Mouse (Mus musculus) embryo, embryonic 11.5 days (tissue): Measurements from ENCODE around the gene Nup50.
A peak's percentile ranks its signal among the peaks of the same experiment; 100 is the strongest.
"Not testable (repeated sequence)": the region's sequence is repeated elsewhere in the genome, so short reads cannot be mapped to it uniquely, and the experiment has no call there.

Experiments
- DNase-seq: peaks from one replicate; pipeline ENCODE4 v3.0.0-alpha.2; 2012; ENCODE audit warnings: low read depth, low spot score

Gene Nup50

DNA sequence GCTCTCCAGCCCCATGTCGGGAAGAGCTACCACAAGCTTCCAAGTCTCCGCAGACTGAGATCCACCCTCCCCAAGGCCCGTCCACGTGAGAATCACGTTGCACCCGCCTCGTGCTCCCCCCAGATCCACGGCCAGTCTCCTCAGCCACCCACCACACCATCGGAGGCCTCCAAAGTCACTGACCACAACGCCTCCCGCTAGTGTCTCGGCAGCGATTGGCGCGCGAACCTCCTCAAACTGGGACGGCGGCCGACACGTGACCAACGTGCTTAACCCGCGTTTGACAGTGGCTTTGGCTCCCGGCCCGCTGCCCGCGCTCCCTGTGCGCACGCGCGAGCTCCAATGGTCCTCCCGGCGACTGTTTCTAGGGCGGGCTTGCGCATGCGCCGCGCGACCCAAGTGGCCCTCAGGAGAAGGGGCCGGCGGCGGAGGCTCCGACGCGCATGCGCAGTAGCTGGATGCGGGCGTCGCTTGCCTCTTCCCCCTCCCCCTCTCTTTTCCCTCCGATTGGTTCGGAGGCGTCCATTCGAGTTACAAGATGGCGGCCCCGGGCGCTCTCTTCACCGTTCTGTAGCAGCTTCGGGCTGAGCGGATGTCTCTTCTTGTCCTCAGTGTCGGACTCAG, at the start of gene Nup50:
Nup50 (plus strand) TSS at position 528 of the 624 bp plus-strand sequence.
- peak; percentile 99 for DNase-seq

DNA sequence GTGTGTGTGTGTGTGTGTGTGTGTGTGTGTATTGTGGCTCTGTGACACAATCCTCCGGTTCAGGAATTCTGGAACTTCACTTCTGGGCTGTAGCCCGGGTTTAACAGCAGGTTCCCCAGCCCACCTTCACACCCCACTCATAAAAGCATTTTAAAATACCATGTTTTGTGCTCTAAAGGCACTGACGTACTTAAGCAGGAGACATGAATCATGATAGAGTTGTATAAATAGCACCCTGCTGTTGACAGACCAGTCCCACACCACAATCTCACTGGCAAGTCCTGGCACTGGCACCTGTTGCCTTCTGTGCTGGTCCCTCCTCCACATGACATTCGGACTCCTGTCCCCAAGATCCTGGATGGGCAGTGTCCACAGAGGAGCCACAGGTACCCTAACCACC, 49.3 kb upstream of the Nup50 start:
- no peak for DNase-seq

DNA sequence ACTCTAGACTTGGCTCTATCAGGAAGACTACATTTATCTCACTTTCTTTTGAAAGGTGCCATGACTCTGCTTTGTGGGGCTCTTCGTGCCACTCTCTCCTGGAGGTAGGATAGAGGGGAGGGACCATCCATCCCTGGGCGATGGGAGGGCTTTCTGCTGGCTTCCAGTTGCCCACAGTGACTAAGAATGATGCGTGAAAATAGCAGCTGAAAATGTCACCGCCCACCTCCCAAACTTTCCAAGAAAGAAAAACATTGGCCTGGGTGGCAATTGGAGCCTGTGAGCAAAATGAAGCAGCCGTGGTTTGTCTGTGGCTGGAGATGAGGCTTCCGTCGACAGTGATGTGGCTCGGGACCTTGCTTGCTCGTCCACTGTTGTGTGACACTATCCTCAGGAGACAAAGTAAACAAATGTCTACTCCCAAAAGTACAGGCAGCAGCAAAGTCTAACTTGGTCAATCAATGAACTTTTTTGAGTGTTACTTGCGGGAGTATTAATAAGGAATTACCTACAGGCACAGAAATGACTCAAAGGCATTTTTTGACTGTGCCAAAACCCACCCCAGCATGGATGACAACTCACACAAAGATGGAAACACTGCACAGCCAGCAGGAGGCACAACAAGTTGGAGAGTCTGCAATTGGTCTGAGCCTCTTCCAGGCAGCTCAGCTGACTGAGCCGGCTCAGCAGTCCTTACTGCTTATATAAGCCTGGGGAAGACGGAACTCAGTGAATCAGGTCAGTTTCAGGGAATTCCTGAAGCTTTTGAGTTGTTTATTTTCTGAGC, 46.0 kb upstream of the Nup50 start:
- DNase-seq = no peak

DNA sequence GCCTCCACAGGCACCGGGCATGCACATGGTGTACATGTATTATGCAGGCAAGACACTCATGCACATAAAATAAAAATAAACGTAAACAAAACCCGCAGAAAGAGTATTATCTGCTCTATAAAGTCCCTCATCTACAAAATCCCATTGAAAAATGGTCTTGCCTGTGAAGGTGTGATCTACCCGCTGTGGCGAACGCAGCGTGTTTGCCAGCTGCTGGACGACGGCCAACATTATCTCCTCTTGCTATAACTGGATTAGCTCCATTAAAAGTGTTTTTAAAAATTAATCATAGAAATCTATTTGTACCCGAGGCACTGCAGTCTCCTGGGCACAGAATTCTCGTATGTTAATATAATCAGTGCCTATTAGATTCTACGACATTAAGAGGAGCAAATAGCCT, 35.1 kb upstream of the Nup50 start:
- DNase-seq = no peak

DNA sequence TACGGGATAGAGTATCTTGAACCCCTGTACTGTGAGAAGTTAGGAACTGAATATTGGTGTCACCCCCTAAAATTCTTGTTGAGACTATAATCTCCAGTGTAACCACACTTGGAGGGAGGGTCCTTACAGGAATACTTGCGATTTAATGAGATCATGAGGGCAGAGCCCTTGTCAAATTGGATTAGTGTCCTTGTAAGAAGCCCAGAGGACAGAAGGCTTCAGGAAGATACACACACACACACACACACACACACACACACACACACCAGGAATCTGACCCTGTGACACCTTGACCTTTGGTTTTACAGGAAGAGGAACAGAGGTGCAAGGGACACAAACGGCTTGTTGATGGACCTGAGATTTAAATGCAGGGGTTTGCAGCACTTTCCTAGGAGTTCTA, 32.0 kb upstream of the Nup50 start:
- no peak for DNase-seq

DNA sequence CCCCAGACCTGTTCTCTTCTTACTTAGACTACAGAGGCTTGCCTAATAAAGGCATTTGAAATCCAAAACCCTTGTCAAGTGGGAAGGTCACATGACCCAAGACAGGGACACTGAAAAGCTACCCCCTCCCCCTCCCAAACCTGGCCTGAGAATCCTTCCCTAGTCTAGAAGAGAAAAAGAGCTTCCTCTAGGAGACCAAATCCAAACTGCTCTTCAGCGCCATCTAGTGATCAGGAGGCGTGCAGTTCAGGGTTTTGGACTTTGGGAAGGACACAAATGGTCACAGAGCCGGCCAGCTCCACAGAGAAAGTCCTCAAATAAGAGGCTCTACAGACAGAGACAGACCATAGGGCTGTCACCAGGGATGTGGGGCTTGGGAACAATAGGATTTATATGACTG, 31.6 kb upstream of the Nup50 start:
- peak; percentile 63 for DNase-seq

DNA sequence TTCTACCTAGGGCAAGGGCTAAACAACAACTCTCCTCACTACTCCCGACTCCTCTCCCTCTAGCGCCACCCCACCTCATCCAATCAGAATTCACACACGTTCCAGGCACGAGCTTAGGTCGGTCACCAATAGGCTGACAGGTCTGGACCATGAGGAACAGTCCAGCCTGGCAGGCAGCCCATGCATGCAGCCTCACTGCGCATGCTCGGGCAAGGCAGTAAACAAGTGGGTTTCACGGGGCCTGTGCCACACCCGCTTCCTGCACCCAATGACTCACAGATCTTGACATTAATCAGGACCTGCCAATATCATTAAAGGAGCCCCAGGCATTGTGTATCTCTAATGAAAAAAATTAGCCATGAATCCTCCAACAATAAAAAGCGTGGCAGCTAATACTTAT, 27.0 kb upstream of the Nup50 start:
- not testable (repeated sequence) for DNase-seq

DNA sequence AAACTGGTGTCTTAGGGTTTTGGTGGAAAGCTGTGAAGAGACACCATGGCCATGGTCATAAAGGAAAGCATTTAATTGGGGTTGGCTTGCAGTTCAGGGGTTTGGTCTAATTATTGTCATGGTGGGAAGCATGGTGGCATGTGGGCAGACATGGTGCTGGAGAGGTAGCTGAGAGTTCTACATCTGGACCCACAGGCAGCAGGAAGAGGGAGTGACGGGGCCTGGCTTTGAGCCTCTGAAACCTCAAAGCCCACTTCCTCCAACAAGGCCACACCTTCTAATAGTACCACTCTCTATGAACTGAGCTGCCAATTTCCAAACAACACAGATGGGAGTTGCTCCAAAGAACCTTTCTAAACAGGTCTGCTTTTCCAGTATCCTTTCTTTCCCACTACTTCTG, 26.5 kb upstream of the Nup50 start:
- DNase-seq = no peak

DNA sequence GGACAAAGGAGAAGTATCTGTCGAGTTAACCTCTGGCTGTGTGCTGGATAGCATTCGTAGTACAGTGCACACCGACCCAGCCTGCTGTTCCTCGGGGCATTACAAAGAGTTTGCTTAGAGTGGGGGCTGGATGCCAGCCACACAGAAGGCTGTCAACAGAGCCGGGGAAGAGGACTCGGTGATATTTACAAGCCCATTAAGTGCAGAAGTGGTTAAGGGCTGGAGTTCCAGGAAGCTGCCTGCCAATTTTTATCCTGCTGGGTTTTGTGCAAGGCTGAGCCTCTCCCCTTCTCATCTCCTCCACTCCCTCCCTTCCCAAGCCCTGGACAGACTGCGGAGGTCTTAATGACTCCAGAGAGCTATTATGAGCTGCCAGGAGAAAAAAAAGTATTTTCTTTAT, 25.1 kb upstream of the Nup50 start:
- no peak for DNase-seq

DNA sequence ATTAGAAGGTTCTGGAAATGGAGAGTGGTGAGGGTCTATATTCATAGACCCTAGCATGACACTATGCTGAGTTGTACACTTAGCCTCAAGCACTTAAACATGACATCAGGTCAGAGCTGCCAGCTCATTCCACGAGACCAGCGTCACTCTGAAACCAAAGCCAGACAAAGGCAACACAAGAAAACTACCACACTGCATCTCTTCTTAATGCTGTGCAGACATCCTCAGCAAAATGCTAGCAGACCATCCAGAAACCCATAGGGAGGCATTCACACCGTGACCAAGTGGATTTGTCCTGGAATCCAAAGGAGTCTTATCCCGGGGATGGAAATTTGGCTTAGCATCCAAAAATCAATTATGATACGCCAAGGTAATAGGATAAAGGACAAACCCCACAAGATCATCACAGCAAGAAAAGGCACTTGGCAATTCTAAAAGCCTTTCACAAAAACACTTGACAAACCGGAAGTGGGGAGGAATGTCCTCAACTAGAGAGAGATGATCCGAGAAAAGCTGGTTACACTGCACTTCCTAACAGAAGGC, 19.3 kb upstream of the Nup50 start:
- no peak for DNase-seq

DNA sequence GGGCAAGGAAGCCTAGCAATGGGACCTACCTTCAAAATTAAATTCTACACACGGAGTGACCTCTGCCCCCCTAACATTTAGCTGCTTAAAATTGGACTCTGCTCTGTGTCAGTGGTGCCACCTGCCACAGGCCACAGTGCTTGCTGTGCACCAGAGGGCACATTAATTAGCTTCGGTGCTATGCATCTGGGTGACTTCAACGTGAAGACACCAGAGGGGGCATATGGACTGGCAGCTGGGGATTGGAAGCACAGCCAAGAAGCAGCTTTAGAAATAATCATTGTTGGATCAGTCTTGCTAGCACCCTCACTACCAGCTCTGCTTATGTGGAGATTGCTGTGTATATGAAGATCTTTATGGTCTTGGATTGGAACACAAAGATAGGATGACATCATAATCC, 10.0 kb upstream of the Nup50 start:
- no peak for DNase-seq

DNA sequence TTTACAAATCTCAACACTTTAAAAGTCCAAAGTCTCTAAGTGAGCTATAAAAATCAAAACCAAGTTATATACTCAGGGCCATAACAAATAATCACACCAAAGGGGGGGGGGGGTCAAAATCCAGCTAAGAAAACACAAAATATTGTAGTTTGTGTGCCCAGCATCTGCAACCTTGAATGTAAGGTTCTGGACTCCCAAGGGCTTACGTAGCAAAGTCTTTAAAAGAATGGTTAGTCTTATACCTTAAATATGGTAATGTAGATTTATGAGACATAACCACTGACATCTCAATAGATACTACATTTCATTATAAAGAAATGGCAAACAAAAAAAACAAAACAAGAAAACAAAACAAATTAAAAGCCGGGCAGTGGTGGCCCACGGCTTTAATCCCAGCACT, 3.3 kb upstream of the Nup50 start, which contains the start of gene Gm29666:
Gm29666 (minus strand) TSS at position 101 of the 400 bp plus-strand sequence.
- no peak for DNase-seq

DNA sequence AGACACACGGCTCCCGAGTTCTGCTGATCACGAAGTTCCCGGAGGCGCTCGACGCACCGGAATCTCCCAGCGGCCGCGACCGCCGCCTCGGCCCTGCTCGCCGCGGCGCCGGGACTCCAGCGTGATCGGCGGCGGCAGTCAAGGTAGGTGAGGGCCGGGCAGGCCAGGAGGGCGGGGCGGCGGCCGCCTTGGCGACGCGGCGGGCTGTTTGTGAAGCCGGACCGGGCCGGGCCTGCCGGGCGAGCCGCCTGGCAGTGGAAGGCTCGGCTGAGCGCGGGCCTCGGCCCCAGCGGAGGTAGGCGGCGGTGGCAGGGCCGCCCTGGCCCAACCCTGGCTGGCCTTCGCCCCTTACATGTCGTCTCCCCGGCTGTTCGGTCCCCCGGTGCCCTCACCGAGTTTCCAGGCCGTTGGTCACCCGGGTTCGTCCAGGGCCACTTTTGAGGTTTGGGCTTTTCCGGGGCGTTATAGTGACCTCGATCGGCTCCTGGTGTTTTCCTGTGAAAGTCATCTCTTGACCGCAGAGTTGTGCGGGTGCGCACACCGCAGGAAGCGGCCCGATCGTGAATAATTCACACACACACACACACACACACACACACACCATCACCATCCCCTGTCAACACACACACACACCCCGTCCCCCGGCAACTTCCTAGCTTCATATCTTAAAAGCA, 434 bp downstream of the Nup50 start:
- DNase-seq = no peak

DNA sequence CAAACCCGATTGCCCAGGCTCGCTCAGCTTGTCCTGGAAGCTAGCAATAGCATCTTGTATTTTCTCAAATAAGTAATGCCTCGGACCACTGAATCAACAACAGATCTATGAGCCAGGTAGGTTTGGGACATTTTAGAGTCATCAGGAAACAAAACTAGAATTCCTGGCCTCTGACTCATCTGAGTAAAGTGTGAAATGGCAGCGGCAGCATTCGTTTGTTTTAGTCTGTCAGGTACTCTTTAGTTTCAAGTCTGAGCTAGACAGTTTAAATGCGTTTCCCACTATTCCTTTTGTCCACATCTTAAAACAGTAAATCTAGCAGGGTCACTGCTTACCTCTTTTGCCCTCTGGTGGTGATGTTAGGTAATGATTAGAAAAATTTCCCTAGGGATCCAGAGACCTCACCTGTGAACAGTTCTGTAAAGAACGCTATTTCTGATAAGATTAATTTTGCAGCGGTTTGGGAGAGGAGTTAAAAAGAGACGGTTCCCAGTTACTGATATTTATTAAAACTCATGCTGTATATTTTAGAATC, 1.6 kb downstream of the Nup50 start:
- peak; percentile 34 for DNase-seq

DNA sequence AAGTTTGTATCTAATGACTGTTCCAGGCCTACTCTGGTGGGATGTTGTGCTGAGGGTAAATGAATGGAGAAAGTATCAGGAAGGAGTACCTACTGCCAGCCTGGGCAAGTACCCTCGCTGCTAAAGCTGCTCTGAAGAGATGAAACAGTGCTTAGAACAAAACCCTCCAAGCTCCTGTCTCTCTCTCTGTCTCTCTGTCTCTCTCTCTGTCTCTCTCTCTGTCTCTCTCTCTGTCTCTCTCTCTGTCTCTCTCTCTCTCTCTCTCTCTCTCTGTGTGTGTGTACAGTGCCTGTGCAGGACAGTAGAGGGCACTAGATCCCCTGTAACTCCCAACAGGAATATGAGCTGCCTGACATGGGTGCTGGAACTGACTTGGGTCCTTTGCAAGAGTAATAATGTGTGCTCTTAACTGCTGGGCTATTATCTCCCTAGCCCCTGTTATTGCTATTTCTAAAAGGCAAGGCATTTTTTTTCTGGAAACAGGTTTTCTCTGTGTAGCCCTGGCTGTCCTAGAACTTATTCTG, 2.3 kb downstream of the Nup50 start:
- DNase-seq = no peak

DNA sequence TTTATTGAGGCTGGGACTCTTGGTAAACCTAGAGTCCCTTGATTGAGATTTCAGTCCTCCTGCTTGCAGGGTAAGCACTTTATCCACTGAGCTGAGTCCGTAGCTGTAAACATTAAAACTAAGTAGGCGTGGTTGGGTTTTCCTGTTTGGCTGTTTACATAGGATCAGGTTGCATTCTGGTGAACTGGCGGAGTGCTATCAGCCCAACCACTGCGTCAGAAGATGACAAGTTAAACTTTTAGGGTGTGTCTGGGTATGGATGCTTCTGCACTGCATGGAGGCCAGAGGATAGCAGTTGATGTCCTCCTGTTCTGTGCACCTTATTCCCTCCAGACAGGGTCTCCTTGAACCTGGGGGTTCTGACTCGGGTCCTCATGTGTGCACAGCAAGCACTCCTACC, 9.1 kb downstream of the Nup50 start:
- no peak for DNase-seq

DNA sequence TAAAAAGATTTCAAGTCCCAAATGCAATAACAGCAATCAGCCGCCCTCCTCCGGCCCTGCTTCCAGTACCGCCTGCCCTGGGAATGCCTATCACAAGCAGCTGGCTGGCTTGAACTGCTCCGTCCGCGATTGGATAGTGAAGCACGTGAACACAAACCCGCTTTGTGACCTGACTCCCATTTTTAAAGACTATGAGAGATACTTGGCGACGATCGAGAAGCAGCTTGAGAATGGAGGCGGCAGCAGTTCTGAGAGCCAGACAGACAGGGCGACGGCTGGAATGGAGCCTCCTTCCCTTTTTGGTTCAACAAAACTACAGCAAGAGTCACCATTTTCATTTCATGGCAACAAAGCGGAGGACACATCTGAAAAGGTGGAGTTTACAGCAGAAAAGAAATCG, 11.7 kb downstream of the Nup50 start:
- DNase-seq = no peak

DNA sequence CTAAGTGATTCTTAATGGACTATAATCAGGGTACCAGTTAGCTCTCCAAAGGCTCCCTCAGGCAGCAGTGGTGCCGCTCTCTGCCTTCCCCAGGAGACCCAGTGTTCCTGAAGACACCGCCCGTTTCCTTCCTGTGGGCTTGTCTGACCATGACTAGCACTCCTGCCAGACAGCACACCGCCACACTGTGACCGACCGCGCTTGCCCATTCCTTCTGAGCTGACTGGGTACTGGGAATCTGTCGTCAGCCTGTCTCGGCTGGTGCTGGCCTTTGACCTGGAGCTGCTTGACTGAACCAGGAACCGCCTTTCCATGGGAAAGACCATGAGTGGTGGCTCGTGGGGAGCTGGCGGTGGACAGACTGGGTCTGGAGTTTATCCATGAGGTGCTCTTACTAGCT, 16.9 kb downstream of the Nup50 start:
- no peak for DNase-seq

DNA sequence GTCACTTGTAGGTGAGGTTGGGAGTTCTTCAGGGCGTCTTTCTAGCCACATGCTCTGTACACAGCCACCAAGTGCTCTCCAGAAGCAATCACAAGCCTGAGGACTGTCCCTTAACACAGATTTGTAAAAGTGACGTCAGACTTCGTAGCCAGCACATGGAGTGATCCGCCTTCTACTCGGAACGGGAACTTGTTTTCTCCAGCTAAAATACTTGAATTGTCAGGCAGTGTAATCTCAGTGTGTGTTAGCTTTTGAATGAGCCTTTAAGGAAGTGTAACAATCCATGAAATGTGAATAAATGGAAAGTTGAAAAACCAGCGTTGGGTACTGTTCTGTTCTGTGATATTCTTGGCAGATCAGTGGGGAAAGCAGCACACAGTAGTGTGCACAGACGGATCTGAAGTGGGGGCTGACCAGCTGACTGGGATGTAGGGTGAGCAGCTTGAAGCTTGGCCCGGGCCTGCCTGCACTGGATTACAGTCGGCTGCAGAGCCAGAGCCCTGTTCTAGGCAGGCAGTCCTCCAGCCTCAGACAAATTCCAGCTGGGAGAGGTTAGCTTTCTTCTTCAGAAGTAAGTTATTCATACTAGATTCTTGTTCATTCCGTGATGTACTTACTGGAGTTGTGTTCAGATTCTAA, 19.6 kb downstream of the Nup50 start:
- no peak for DNase-seq

DNA sequence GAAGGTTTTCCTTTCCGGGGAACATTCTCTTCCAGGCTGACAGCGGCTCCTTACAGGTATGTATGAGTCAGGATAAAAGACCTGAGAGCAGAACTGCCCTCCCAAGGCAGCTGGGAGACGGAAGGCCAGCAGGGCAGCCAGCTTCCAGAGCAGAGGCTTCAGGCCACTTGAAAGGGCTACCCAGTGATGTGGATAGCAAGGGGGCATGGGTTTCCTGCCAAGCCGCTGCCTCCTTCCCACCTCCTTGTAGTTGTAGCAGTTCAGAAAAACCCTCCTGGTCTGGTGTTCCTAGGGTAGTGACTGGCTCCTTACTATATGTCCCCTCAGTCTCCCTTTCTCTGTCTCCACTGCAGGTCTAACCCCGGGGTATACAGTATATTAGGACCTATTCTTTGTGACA, 21.1 kb downstream of the Nup50 start:
- DNase-seq = no peak

DNA sequence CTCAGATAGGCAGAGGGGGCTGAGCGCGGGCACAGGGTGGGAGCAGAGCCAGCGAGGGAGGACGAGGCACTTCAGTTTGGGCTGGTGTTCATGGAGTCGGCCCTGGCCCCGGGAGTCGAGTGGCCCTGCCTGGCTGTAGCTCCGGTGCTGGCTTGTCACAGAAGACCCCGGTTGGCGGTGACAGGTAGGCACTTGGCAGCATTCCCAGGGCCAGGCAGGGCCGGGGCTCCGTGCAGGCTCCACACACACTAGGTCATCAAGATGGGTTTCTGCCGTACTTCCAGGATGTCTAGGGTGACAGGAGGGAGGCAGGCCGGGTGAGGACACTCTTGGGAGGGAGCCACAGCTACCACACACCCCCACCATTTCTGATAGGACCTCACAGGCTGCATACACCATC, 25.8 kb downstream of the Nup50 start:
- DNase-seq = no peak

DNA sequence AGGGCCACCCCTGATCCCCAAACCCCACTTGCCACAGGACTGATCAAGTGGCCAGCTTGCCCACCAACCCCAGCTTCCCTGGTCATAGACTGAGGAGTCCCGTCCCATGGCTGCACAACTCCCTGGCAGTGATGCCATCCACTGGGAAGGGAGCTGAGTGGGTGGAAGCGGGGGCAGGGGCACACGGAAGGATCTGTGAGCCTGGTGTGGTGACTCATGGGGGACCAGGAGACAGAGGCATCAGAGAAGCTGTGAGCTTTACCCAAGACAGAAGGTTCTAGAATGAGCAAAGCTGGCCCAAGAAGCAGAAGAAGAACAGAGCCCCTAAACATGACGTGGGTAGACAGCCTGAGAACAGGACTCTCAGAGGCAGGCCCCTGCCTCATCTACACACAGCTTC, 26.8 kb downstream of the Nup50 start:
- DNase-seq = no peak
